Mouse (Mus musculus) liver, embryonic 14.5 days (tissue): Measurements from ENCODE around the gene Mrs2. TPM values are rescaled to one million over a fixed set of nuclear protein-coding genes. Genes with fewer than 3 reads are reported as not detected.
A peak's percentile ranks its signal among the peaks of the same experiment; 100 is the strongest.

ENCODE experiments used
- ATAC-seq: fragments of 200-750 bp; cut with Nextera tagmentation; 2 replicates; pipeline ENCODE4 v1.8.0; 2017; ENCODE audit warnings: moderate number of reproducible peaks, mild to moderate bottlenecking, moderate library complexity; ENCODE audit not compliant: insufficient read depth
- DNase-seq, 3 experiments: peaks; one replicate each; pipeline ENCODE4 v3.0.0-alpha.2; 2012 to 2013; ENCODE audit warnings: low read depth in 3 of 3, low spot score in 3 of 3
- H3K27ac ChIP-seq: fragments of 300-500 bp; sonication (generic); 2 replicates; pipeline ENCODE4 v1.5.1; 2014; ENCODE audit warnings: moderate library complexity, mild to moderate bottlenecking, control low read depth, inconsistent platforms
- H3K27me3 ChIP-seq: fragments of 300-500 bp; sonication (generic); 2 replicates; pipeline ENCODE4 v1.6.1; 2014; ENCODE audit warnings: mild to moderate bottlenecking, low read length, moderate library complexity; ENCODE audit not compliant: control insufficient read depth, insufficient read depth
- H3K36me3 ChIP-seq: fragments of 300-500 bp; sonication (generic); replicated peaks from 2 replicates; pipeline ENCODE4 v1.6.1; 2014; ENCODE audit warnings: low read depth; ENCODE audit not compliant: control insufficient read depth, insufficient read depth
- H3K4me1 ChIP-seq, 2 experiments: fragments of 200-500 bp in 1 of 2; fragments of 300-500 bp in 1 of 2; sonication (generic) in 1 of 2; replicated peaks; 2 replicates each; pipeline ENCODE4 v1.6.1; 2012 to 2014; ENCODE audit warnings: antibody characterized with exemption in 1 of 2, inconsistent platforms in 1 of 2, low read length in 1 of 2; ENCODE audit not compliant: control insufficient read depth in 2 of 2, insufficient read depth in 2 of 2
- H3K4me2 ChIP-seq: fragments of 300-500 bp; sonication (generic); 2 replicates; pipeline ENCODE4 v1.6.1; 2014; ENCODE audit warnings: low read depth, mild to moderate bottlenecking, control low read depth, moderate library complexity
- H3K4me3 ChIP-seq, 2 experiments: fragments of 200-500 bp in 1 of 2; fragments of 300-500 bp in 1 of 2; sonication (generic) in 1 of 2; 2 replicates each; pipeline ENCODE4 v1.5.1; 2012 to 2014; ENCODE audit warnings: low read depth in 2 of 2, low read length in 2 of 2, mild to moderate bottlenecking in 2 of 2, control low read depth in 1 of 2, inconsistent platforms in 1 of 2, moderate library complexity in 1 of 2; ENCODE audit not compliant: insufficient read depth in 1 of 2
- H3K9ac ChIP-seq: fragments of 300-500 bp; sonication (generic); replicated peaks from 2 replicates; pipeline ENCODE4 v1.6.1; 2014; ENCODE audit warnings: mild to moderate bottlenecking, control low read depth, moderate library complexity
- H3K9me3 ChIP-seq: fragments of 300-500 bp; sonication (generic); 2 replicates; pipeline ENCODE4 v1.6.1; 2016; ENCODE audit warnings: low read length, mixed read lengths; ENCODE audit not compliant: control insufficient read depth
- CTCF ChIP-seq: IDR thresholded peaks from 2 replicates; pipeline ENCODE4 v1.5.1; 2016; ENCODE audit warnings: antibody characterized with exemption, low read depth, control low read depth
- EP300 ChIP-seq: IDR thresholded peaks from 2 replicates; pipeline ENCODE4 v1.6.1; 2016; ENCODE audit warnings: antibody characterized with exemption, low read depth
- WGBS: fragments of 180-500 bp; shearing (Covaris S2); extraction: QIAGEN DNeasy Blood & Tissue Kit; methylation state at CpG from one replicate; pipeline ENCODE4 v1.1.7; 2014; ENCODE audit not compliant: insufficient replicate concordance; 5-methylcytosine and 5-hydroxymethylcytosine counted together
- polyA plus RNA-seq, 2 experiments: library from polyadenylated mRNA; depleted of rRNA in 1 of 2; stranded (reverse) in 1 of 2; unstranded in 1 of 2; fragments of >200 nt; fragmentation: Nextera tagmentation in 1 of 2; extraction: Ambion mirVana in 1 of 2; gene quantifications; 2 replicates each; pipeline versions ENCODE4 v1.2.1 to v1.2.3; 2012 to 2014

Mrs2 gene
- polyA plus RNA-seq, 2 experiments, result 8.4 to 17.7 TPM

DNA sequence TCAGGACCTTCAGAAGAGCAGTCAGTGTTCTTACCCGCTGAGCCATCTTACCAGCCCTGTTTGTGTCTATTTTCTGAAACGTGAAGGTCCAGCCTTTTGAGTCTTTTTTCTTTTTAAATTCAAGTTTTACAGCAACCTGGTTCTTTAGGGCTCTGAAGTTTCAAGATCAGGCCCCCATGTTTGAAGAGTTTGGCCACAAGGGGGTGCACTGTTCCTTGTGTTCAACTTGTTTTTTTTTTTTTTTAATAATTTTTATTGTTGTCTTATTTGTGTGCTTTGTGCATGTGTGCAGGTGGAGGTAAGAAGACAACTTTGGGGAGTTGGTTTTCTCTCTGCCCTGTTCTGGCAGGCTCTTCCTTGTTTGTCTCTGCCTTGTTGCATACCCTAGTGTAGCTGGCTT is 4.5 kb upstream of the Mrs2 start:
- Histone ChIP-seq H3K27me3 (no peaks in the 10 kb centered on the region), H3K9ac (no peak overlapping the region), H3K9me3 (no peaks in the 10 kb centered on the region), H3K4me3 (no peak overlapping the region), H3K4me1 (peaks cover 0 to 7% of the 10 kb centered on the region in 2 experiments; a peak in 3 of 4 replicates), H3K36me3 (no peaks in the 10 kb centered on the region), H3K4me2 (no peak overlapping the region), H3K27ac (no peak overlapping the region)
- TF ChIP-seq EP300 (no peak), CTCF (peak; percentile 30; the same call in 1 of the 2 replicates)
- 18% methylated on average over 2 of the region's 2 CpGs for WGBS
- ATAC-seq, result no peak
- peak in 1 of 3 experiments; percentile 20 for DNase-seq

- no peak for TF ChIP-seq EP300
- no peak for TF ChIP-seq CTCF
- no peaks in the 10 kb centered on the region for H3K27me3 ChIP-seq
- DNase-seq, result no peak
- H3K9me3 ChIP-seq, result no peaks in the 10 kb centered on the region
- H3K4me3 ChIP-seq, result no peak overlapping the region
- no peak overlapping the region for H3K9ac ChIP-seq
- peaks cover 6 to 16% of the 10 kb centered on the region in 2 experiments for H3K4me1 ChIP-seq
- 51% methylated on average over 3 of the region's 3 CpGs for WGBS
- H3K4me2 ChIP-seq, result no peak overlapping the region
- H3K27ac ChIP-seq, result no peak overlapping the region
- no peak for ATAC-seq
- no peaks in the 10 kb centered on the region for H3K36me3 ChIP-seq
Measured at GRCm38 (mm10) chr13:25023129-25023528, 3.0 kb upstream of the Mrs2 start.

DNA sequence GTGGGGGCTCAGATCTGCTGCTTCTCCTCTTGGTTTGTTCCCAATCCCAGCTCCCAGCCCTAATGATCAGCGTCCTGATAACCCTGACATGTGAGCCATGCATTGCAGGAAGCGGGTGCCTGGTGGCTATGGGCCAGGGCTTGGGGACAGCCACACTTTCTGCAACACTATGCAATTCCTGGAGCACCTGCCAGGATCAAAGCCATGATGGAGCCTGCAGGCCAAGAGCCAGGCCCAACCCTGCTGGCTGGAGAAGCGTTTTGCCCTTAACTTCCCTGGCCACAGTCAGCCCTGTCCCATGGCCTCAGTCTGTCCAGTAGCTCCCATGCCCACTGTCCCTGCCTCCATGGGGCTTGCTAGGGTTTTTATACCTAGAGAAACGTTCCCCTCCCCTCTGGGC is 2.2 kb upstream of the Mrs2 start:
- Histone ChIP-seq H3K27ac (no peak overlapping the region), H3K4me1 (peaks cover 6 to 16% of the 10 kb centered on the region in 2 experiments), H3K36me3 (no peaks in the 10 kb centered on the region; the same call in 1 of the 2 replicates), H3K27me3 (no peaks in the 10 kb centered on the region), H3K4me2 (no peak overlapping the region), H3K9me3 (no peaks in the 10 kb centered on the region), H3K4me3 (no peak overlapping the region), H3K9ac (no peak overlapping the region)
- no peak for DNase-seq
- 54% methylated on average over 4 of the region's 4 CpGs for WGBS
- TF ChIP-seq EP300, result no peak
- TF ChIP-seq CTCF, result no peak
- ATAC-seq, result no peak

- TF ChIP-seq EP300 (no peak), CTCF (no peak)
- Histone ChIP-seq H3K27ac (no peak overlapping the region; the same call in 1 of the 2 replicates), H3K4me3 (peak overlapping the region; percentile 64 to 78), H3K4me2 (peak overlapping the region; percentile 89), H3K9me3 (no peaks in the 10 kb centered on the region), H3K4me1 (peaks cover 6 to 16% of the 10 kb centered on the region in 2 experiments), H3K9ac (peak overlapping the region; percentile 93), H3K27me3 (no peaks in the 10 kb centered on the region), H3K36me3 (no peaks in the 10 kb centered on the region; the same call in 1 of the 2 replicates)
- ATAC-seq, result no peak
- DNase-seq, result no peak
- 31% methylated on average over 4 of the region's 4 CpGs for WGBS
Measured at GRCm38 (mm10) chr13:25020540-25020892, 337 bp upstream of the Mrs2 start.

- no peaks in the 10 kb centered on the region for H3K9me3 ChIP-seq
- no peak for DNase-seq
- H3K36me3 ChIP-seq, result no peaks in the 10 kb centered on the region; the same call in 1 of the 2 replicates
- H3K4me2 ChIP-seq, result peak overlapping the region; percentile 89
- no peak overlapping the region for H3K27ac ChIP-seq
- H3K4me3 ChIP-seq, result no peak overlapping the region; a peak in 1 of 4 replicates
- H3K4me1 ChIP-seq, result peaks cover 6 to 15% of the 10 kb centered on the region in 2 experiments
- 82% methylated on average over 9 of the region's 9 CpGs for WGBS
- no peaks in the 10 kb centered on the region for H3K27me3 ChIP-seq
- ATAC-seq, result no peak
- H3K9ac ChIP-seq, result no peak overlapping the region; the same call in 1 of the 2 replicates
- TF ChIP-seq EP300 (no peak), CTCF (no peak)
Measured at GRCm38 (mm10) chr13:25018316-25018715, 1.9 kb downstream of the Mrs2 start.

DNA sequence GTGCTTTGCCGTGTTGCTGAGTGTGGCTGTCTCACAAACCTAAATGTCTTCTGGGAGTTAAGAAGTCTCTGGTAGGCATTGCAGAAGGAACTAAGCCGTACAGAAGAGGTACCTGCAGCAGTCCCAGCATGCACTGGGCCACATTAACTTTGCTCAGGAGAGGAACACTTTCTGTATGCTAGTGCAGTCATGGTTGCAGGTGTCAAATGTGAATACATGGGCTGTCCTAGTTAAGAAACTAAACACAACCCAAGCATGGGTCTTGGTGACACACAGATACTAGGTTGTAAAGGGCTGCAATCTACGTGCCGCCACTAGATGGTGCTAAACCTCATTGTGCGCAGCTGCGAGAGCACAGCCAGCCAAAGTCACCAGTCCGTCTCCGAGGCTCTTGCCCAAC is 13.1 kb downstream of the Mrs2 start:
- Histone ChIP-seq H3K9me3 (no peaks in the 10 kb centered on the region), H3K4me3 (no peak overlapping the region), H3K27ac (no peak overlapping the region), H3K4me1 (no peaks in the 10 kb centered on the region), H3K9ac (no peak overlapping the region), H3K36me3 (peaks cover 4% of the 10 kb centered on the region; the same call in 1 of the 2 replicates), H3K4me2 (no peak overlapping the region), H3K27me3 (no peaks in the 10 kb centered on the region)
- TF ChIP-seq CTCF (peak; percentile 59), EP300 (no peak)
- no peak for ATAC-seq
- DNase-seq, result no peak
- WGBS, result 69% methylated on average over 6 of the region's 8 CpGs
